Mouse (Mus musculus): ENCODE results near the gene Sash1. TPM values are rescaled to one million over a fixed set of nuclear protein-coding genes. Genes with fewer than 3 reads are reported as not detected.

The Sash1 gene
- polyA plus RNA-seq, 1 experiment from 2014 or later, result 3.3 TPM

GRCm38 (mm10) chr10:8926906-8927305 is 41.0 kb upstream of the Sash1 start:
- H3K4me1 ChIP-seq (ENCODE audit: control insufficient read depth, insufficient read depth, low read length), result no peaks in the 10 kb centered on the region
- no peak overlapping the region for H3K9ac ChIP-seq (replicated peaks; ENCODE audit: low read length)
- DNase-seq (ENCODE audit: low spot score) (no peak), ATAC-seq (replicated peaks; ENCODE audit: insufficient number of reproducible peaks, low FRiP score, low TSS enrichment, low read depth) (no peak)
- 93% methylated on average over 3 of the region's 3 CpGs for WGBS
- no peak overlapping the region for H3K4me2 ChIP-seq (ENCODE audit: low read depth, low read length)
- H3K36me3 ChIP-seq (replicated peaks; ENCODE audit: control insufficient read depth, insufficient read depth, low read depth, low read length), result no peaks in the 10 kb centered on the region
- no peaks in the 10 kb centered on the region for H3K9me3 ChIP-seq (replicated peaks; ENCODE audit: control insufficient read depth, low read length)
- H3K27ac ChIP-seq (replicated peaks; ENCODE audit: low read depth, low read length), result no peak overlapping the region
- no peak overlapping the region for H3K4me3 ChIP-seq (ENCODE audit: low read depth, low read length)
- no peaks in the 10 kb centered on the region for H3K27me3 ChIP-seq (ENCODE audit: control insufficient read depth, insufficient read depth, low read length)

GRCm38 (mm10) chr10:8926295-8926694 is 40.4 kb upstream of the Sash1 start:
- 80% methylated on average over 3 of the region's 3 CpGs for WGBS
- Histone ChIP-seq H3K4me1 (ENCODE audit: control insufficient read depth, insufficient read depth, low read length) (no peaks in the 10 kb centered on the region), H3K4me2 (ENCODE audit: low read depth, low read length) (no peak overlapping the region), H3K27ac (replicated peaks; ENCODE audit: low read depth, low read length) (no peak overlapping the region), H3K9me3 (replicated peaks; ENCODE audit: control insufficient read depth, low read length) (no peaks in the 10 kb centered on the region), H3K4me3 (ENCODE audit: low read depth, low read length) (no peak overlapping the region), H3K27me3 (ENCODE audit: control insufficient read depth, insufficient read depth, low read length) (no peaks in the 10 kb centered on the region), H3K9ac (replicated peaks; ENCODE audit: low read length) (no peak overlapping the region), H3K36me3 (replicated peaks; ENCODE audit: control insufficient read depth, insufficient read depth, low read depth, low read length) (no peaks in the 10 kb centered on the region)
- DNase-seq (ENCODE audit: low spot score), result no peak
- no peak for ATAC-seq (replicated peaks; ENCODE audit: insufficient number of reproducible peaks, low FRiP score, low TSS enrichment, low read depth)

GRCm38 (mm10) chr10:8925299-8925698 is 39.4 kb upstream of the Sash1 start:
- ATAC-seq (replicated peaks; ENCODE audit: insufficient number of reproducible peaks, low FRiP score, low TSS enrichment, low read depth), result no peak

GRCm38 (mm10) chr10:8921098-8921693 is 35.3 kb upstream of the Sash1 start:
- 61% methylated on average over 11 of the region's 11 CpGs for WGBS
- Histone ChIP-seq H3K27me3 (ENCODE audit: control insufficient read depth, insufficient read depth, low read length) (no peaks in the 10 kb centered on the region), H3K27ac (replicated peaks; ENCODE audit: low read depth, low read length) (no peak overlapping the region), H3K36me3 (replicated peaks; ENCODE audit: control insufficient read depth, insufficient read depth, low read depth, low read length) (no peaks in the 10 kb centered on the region), H3K4me1 (ENCODE audit: control insufficient read depth, insufficient read depth, low read length) (no peaks in the 10 kb centered on the region), H3K4me2 (ENCODE audit: low read depth, low read length) (no peak overlapping the region), H3K4me3 (ENCODE audit: low read depth, low read length) (no peak overlapping the region), H3K9ac (replicated peaks; ENCODE audit: low read length) (no peak overlapping the region), H3K9me3 (replicated peaks; ENCODE audit: control insufficient read depth, low read length) (no peaks in the 10 kb centered on the region)
- no peak for DNase-seq (ENCODE audit: low spot score)
- no peak; the same call in 1 of the 2 replicates for ATAC-seq (replicated peaks; ENCODE audit: insufficient number of reproducible peaks, low FRiP score, low TSS enrichment, low read depth)

More at GRCm38 (mm10) chr10:8925299-8925698, 39.4 kb upstream of the Sash1 start:
- Histone ChIP-seq H3K36me3 (replicated peaks; ENCODE audit: control insufficient read depth, insufficient read depth, low read depth, low read length) (no peaks in the 10 kb centered on the region), H3K9me3 (replicated peaks; ENCODE audit: control insufficient read depth, low read length) (no peaks in the 10 kb centered on the region), H3K27me3 (ENCODE audit: control insufficient read depth, insufficient read depth, low read length) (no peaks in the 10 kb centered on the region), H3K4me1 (ENCODE audit: control insufficient read depth, insufficient read depth, low read length) (no peaks in the 10 kb centered on the region), H3K27ac (replicated peaks; ENCODE audit: low read depth, low read length) (no peak overlapping the region), H3K9ac (replicated peaks; ENCODE audit: low read length) (no peak overlapping the region), H3K4me2 (ENCODE audit: low read depth, low read length) (no peak overlapping the region), H3K4me3 (ENCODE audit: low read depth, low read length) (no peak overlapping the region)
- no peak for DNase-seq (ENCODE audit: low spot score)
- WGBS, result 53% methylated on average over 5 of the region's 5 CpGs

- WGBS, result 76% methylated on average over 2 of the region's 2 CpGs
- ATAC-seq (replicated peaks; ENCODE audit: insufficient number of reproducible peaks, low FRiP score, low TSS enrichment, low read depth) (no peak), DNase-seq (ENCODE audit: low spot score) (no peak)
Measured at GRCm38 (mm10) chr10:8917798-8918197, 31.9 kb upstream of the Sash1 start.

GRCm38 (mm10) chr10:8917350-8917749 is 31.5 kb upstream of the Sash1 start:
- no peaks in the 10 kb centered on the region for H3K36me3 ChIP-seq (replicated peaks; ENCODE audit: control insufficient read depth, insufficient read depth, low read depth, low read length)
- 82% methylated on average over 4 of the region's 4 CpGs for WGBS
- H3K9me3 ChIP-seq (replicated peaks; ENCODE audit: control insufficient read depth, low read length), result no peaks in the 10 kb centered on the region
- DNase-seq (ENCODE audit: low spot score) (no peak), ATAC-seq (replicated peaks; ENCODE audit: insufficient number of reproducible peaks, low FRiP score, low TSS enrichment, low read depth) (no peak)
- H3K9ac ChIP-seq (replicated peaks; ENCODE audit: low read length), result no peak overlapping the region
- no peak overlapping the region for H3K27ac ChIP-seq (replicated peaks; ENCODE audit: low read depth, low read length)
- H3K27me3 ChIP-seq (ENCODE audit: control insufficient read depth, insufficient read depth, low read length), result no peaks in the 10 kb centered on the region
- H3K4me3 ChIP-seq (ENCODE audit: low read depth, low read length), result no peak overlapping the region
- no peak overlapping the region for H3K4me2 ChIP-seq (ENCODE audit: low read depth, low read length)
- no peaks in the 10 kb centered on the region for H3K4me1 ChIP-seq (ENCODE audit: control insufficient read depth, insufficient read depth, low read length)

More at GRCm38 (mm10) chr10:8917798-8918197, 31.9 kb upstream of the Sash1 start:
- Histone ChIP-seq H3K36me3 (replicated peaks; ENCODE audit: control insufficient read depth, insufficient read depth, low read depth, low read length) (no peaks in the 10 kb centered on the region), H3K4me3 (ENCODE audit: low read depth, low read length) (no peak overlapping the region), H3K4me1 (ENCODE audit: control insufficient read depth, insufficient read depth, low read length) (no peaks in the 10 kb centered on the region), H3K9ac (replicated peaks; ENCODE audit: low read length) (no peak overlapping the region), H3K27me3 (ENCODE audit: control insufficient read depth, insufficient read depth, low read length) (no peaks in the 10 kb centered on the region), H3K4me2 (ENCODE audit: low read depth, low read length) (no peak overlapping the region), H3K9me3 (replicated peaks; ENCODE audit: control insufficient read depth, low read length) (no peaks in the 10 kb centered on the region), H3K27ac (replicated peaks; ENCODE audit: low read depth, low read length) (no peak overlapping the region)

- H3K27me3 ChIP-seq (ENCODE audit: control insufficient read depth, insufficient read depth, low read length), result no peaks in the 10 kb centered on the region
- 89% methylated on average over 5 of the region's 5 CpGs for WGBS
- DNase-seq (ENCODE audit: low spot score), result no peak
- H3K9me3 ChIP-seq (replicated peaks; ENCODE audit: control insufficient read depth, low read length), result no peaks in the 10 kb centered on the region
- H3K27ac ChIP-seq (replicated peaks; ENCODE audit: low read depth, low read length), result no peak overlapping the region
- H3K36me3 ChIP-seq (replicated peaks; ENCODE audit: control insufficient read depth, insufficient read depth, low read depth, low read length), result no peaks in the 10 kb centered on the region
- H3K9ac ChIP-seq (replicated peaks; ENCODE audit: low read length), result no peak overlapping the region
- H3K4me2 ChIP-seq (ENCODE audit: low read depth, low read length), result no peak overlapping the region
- H3K4me1 ChIP-seq (ENCODE audit: control insufficient read depth, insufficient read depth, low read length), result no peaks in the 10 kb centered on the region
- H3K4me3 ChIP-seq (ENCODE audit: low read depth, low read length), result no peak overlapping the region
- ATAC-seq (replicated peaks; ENCODE audit: insufficient number of reproducible peaks, low FRiP score, low TSS enrichment, low read depth), result no peak
Measured at GRCm38 (mm10) chr10:8915755-8916154, 29.9 kb upstream of the Sash1 start.

- Histone ChIP-seq H3K27me3 (ENCODE audit: control insufficient read depth, insufficient read depth, low read length) (no peaks in the 10 kb centered on the region), H3K9me3 (replicated peaks; ENCODE audit: control insufficient read depth, low read length) (no peaks in the 10 kb centered on the region), H3K4me3 (ENCODE audit: low read depth, low read length) (no peak overlapping the region), H3K9ac (replicated peaks; ENCODE audit: low read length) (no peak overlapping the region), H3K36me3 (replicated peaks; ENCODE audit: control insufficient read depth, insufficient read depth, low read depth, low read length) (no peaks in the 10 kb centered on the region), H3K27ac (replicated peaks; ENCODE audit: low read depth, low read length) (no peak overlapping the region), H3K4me2 (ENCODE audit: low read depth, low read length) (no peak overlapping the region), H3K4me1 (ENCODE audit: control insufficient read depth, insufficient read depth, low read length) (no peaks in the 10 kb centered on the region)
- ATAC-seq (replicated peaks; ENCODE audit: insufficient number of reproducible peaks, low FRiP score, low TSS enrichment, low read depth) (no peak), DNase-seq (ENCODE audit: low spot score) (no peak)
- 90% methylated on average over 4 of the region's 4 CpGs for WGBS
Measured at GRCm38 (mm10) chr10:8913904-8914303, 28.0 kb upstream of the Sash1 start.
